Comparison of ENCODE assay signal across 20 mouse cellular contexts in the genomic region with DNA sequence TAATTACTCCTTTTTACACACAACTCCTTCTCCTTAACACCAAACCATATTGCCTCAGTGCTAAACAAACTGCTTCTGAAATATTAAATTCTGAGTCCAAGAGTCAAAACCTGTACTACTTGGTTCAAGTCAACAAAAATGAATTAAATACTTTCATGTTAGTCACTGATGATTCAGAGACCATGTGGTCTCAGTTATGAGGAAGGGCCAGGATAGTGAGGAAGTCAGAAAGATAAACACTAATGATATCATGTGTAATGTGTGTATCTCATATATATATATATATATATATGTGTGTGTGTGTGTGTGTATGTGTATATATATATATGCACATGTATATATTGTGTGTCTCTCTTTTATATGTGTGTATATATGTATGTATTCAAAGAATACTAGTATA.
"Had no signal": no experiment of that assay in that cellular context is flagged by ENCODE, and none has a peak within 500 bp of the region (broad histone marks: within the 10 kb centered on the region; RNA-seq: fewer than 3 reads in every experiment).

No protein-coding gene starts in this region.

- H3K9ac ChIP-seq: kidney, embryonic 15.5 days; limb, embryonic 12.5 days; limb, embryonic 15.5 days; liver, embryonic 14.5 days; liver, postnatal 0 days; lung, embryonic 14.5 days; midbrain, embryonic 12.5 days; midbrain, embryonic 15.5 days; neural tube, embryonic 13.5 days had no signal

- H3K4me2 ChIP-seq: kidney, embryonic 15.5 days; limb, embryonic 12.5 days; limb, embryonic 15.5 days; lung, embryonic 14.5 days; midbrain, embryonic 12.5 days; midbrain, embryonic 15.5 days; neural tube, embryonic 13.5 days had no signal

- DNase-seq: kidney, adult 11 months; kidney, adult 8-10 months; kidney, postnatal 10 days; left cerebral cortex, postnatal 4 days; liver, postnatal 0 days; lung, embryonic 14.5 days; lung, postnatal 10 days; lung, postnatal 4 days; retina, postnatal 1 day; right cerebral cortex, postnatal 25 days; spleen, adult 18-20 months; thymus, adult 2 months; thymus, postnatal 14 days had no signal

- H3K27me3 ChIP-seq: kidney, embryonic 15.5 days; limb, embryonic 12.5 days; limb, embryonic 15.5 days; midbrain, embryonic 12.5 days; midbrain, embryonic 15.5 days; neural tube, embryonic 13.5 days had no signal

- H3K27ac ChIP-seq: kidney, embryonic 15.5 days; limb, embryonic 12.5 days; limb, embryonic 15.5 days; liver, embryonic 14.5 days; midbrain, embryonic 12.5 days; midbrain, embryonic 15.5 days; neural tube, embryonic 13.5 days had no signal

- H3K9me3 ChIP-seq: kidney, embryonic 15.5 days; limb, embryonic 12.5 days; limb, embryonic 15.5 days; midbrain, embryonic 12.5 days; midbrain, embryonic 15.5 days; neural tube, embryonic 13.5 days had no signal

- H3K4me3 ChIP-seq: kidney, embryonic 15.5 days; limb, embryonic 12.5 days; limb, embryonic 15.5 days; midbrain, embryonic 12.5 days; midbrain, embryonic 15.5 days; neural tube, embryonic 13.5 days had no signal

- H3K36me3 ChIP-seq: midbrain, embryonic 12.5 days had no signal

- ATAC-seq: liver, postnatal 0 days; midbrain, embryonic 15.5 days had no signal

- H3K4me1 ChIP-seq: kidney, embryonic 15.5 days; limb, embryonic 12.5 days; limb, embryonic 15.5 days; midbrain, embryonic 12.5 days; midbrain, embryonic 15.5 days; neural tube, embryonic 13.5 days had no signal
